Mouse (Mus musculus) testis, adult 2 months (tissue): ENCODE measurements at regions not wholly inside any gene's neighbourhood (a gene's known extent, or its start where the extent isn't known, plus 50 kb on each side); places are given as distances from the start of the nearest gene placed in this dataset.

ENCODE experiments used
- CTCF ChIP-seq: fragments of 200-500 bp; IDR thresholded peaks from 2 replicates; pipeline ENCODE4 v1.5.1; 2012; ENCODE audit warnings: low read depth, mild to moderate bottlenecking, inconsistent platforms, low read length, moderate library complexity; ENCODE audit not compliant: control insufficient read depth, insufficient read depth, insufficient replicate concordance
- POLR2A ChIP-seq: fragments of 200-500 bp; IDR thresholded peaks from 2 replicates; pipeline ENCODE4 v1.6.1; 2012; ENCODE audit warnings: low read depth, mild to moderate bottlenecking, inconsistent platforms, low read length, moderate library complexity; ENCODE audit not compliant: control insufficient read depth

GRCm38 (mm10) chr3:8084749-8085148 is 1464.5 kb upstream of the 1700008P02Rik start:
- TF ChIP-seq CTCF (no peak), POLR2A (no peak)
